Mouse (Mus musculus) right cerebral cortex, adult 2 months (tissue): ENCODE data around the gene Lnx1.
A peak's percentile ranks its signal among the peaks of the same experiment; 100 is the strongest.

Experiments
- DNase-seq, 2 experiments: peaks; one replicate each; pipeline ENCODE4 v3.0.0; 2021 to 2022; ENCODE audit warnings: low spot score in 2 of 2

Gene Lnx1

GRCm38 (mm10) chr5:74603306-74603705 lies 99.4 kb downstream of the Lnx1 start:
- no peak for DNase-seq

GRCm38 (mm10) chr5:74602371-74602770 lies 100.3 kb downstream of the Lnx1 start:
- no peak for DNase-seq

GRCm38 (mm10) chr5:74601965-74602364 lies 100.7 kb downstream of the Lnx1 start:
- no peak for DNase-seq

DNA sequence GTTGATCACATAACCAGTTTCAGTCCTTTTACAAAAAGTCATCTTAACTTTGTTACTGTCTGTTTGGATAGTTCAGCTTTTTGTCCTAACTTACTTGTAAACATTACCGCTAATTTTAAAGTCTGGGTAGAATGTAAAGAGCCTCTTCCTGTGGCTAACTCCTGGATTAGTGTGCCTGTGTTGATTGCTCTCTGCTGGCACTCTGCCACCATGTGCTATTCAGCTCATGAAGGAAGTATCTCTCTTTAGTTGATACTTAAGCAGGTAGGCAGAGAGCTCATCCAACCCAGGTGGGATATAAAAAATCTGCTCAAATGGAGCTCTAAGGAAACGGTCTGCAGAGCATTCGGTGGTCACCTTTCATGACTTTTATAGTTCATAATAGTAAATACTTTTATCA lies 101.5 kb downstream of the Lnx1 start:
- DNase-seq, result no peak

GRCm38 (mm10) chr5:74600010-74600409 lies 102.7 kb downstream of the Lnx1 start:
- no peak for DNase-seq

DNA sequence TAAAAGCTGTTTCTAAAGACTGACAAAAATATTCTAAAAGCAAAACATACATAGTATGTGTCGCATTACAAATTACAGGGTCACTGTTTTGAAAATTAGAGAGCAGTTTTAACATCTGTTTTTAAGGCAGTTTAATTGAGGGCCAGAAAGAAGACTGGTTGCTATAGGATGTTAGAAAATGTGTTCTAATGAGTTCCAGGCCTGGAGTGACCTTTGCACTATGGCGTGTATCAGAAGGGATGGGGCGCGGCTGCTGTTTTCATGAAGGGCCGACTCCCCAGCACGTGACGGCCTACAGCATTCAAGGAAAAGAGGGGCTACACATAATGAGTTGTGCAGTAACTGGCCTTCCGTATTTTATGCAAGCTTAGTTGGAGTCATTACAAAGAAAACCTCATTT lies 109.6 kb downstream of the Lnx1 start:
- DNase-seq, result no peak

DNA sequence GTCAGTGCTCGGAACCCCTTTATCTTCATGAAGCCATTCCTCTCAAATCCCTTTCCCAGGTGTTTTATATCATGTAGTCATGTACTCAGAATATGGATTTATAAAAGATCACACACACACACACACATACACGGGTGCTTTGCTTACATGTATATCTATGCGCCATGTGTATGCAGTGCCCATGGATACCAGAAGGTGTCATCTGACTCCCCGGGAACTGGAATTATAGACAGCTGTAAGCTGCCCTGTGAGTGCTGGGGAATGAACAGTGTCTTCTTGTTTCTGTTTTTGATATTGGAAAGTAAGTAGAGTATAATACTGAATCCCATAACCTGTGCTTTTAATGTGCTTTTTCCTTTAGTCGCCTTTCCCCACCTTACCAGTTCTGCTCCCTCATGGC lies 111.3 kb downstream of the Lnx1 start:
- no peak for DNase-seq

GRCm38 (mm10) chr5:74589133-74589532 lies 113.6 kb downstream of the Lnx1 start:
- no peak for DNase-seq

DNA sequence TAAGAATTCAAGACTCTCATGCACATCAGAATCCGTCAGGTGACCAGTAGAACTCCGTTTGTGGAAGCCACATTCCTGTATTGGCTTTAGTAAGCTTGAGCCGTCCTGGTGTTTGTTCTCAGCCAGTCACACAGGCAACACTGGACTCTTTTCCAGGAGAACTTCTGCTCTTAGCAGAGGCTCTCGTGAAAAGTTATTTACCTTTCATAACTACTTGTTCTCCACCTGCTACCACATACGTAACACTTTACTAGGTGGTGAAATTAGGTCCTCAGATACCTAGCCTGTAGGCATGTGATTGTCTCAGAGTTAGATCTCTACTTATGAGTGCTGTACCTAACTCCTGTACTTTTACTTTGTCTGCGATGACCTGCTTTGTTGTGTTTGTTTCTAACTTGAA lies 130.9 kb downstream of the Lnx1 start:
- no peak for DNase-seq

- no peak for DNase-seq
Observed at GRCm38 (mm10) chr5:74561151-74561550, 141.6 kb downstream of the Lnx1 start.

DNA sequence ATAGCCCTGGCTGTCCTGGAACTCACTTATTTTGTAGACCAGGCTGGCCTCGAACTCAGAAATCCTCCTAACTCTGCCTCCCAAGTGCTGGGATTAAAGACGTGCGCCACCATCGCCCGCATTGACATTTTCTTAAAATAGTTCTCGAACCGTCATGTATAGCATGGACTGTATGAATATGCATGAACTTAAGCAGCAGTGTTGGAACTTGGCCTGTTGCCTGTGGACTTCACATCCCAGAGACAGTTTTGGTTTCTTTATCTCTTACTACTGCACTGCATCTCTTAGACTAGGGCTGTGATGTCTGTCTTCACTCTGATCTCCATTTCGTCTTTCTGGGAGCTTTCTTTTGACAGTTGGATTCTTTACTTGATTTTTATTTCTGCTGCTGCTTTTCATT lies 153.1 kb downstream of the Lnx1 start:
- peak; percentile 13 to 26 for DNase-seq

GRCm38 (mm10) chr5:74545606-74546005 lies 157.1 kb downstream of the Lnx1 start:
- no peak for DNase-seq
